Mouse (Mus musculus): ENCODE results near the gene Irf8. TPM values are rescaled to one million over a fixed set of nuclear protein-coding genes. Genes with fewer than 3 reads are reported as not detected.

Gene Irf8
- total and polyA plus RNA-seq, 3 experiments, result not detected

DNA sequence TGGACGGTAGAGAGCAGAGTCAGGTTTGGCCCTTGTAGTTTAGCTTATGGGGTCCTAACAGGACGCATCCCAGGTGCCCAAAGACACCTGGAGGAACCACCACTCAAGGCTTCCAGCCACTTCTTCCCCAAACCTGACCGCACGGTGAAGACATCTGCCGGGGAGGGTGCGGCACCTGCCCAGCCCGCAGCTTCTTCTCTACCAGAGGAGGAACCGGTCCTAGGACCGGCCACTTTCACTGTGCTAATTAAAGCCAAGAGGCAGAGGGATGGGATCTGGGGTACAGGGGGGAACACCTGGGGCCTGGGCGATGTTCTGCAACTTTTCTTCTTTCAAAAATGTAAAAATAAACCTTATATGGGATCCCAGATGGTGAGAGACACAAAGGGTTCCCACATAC lies 41.0 kb downstream of the Irf8 start:
- H3K79me2 ChIP-seq (ENCODE audit: control insufficient read depth, insufficient read depth, low read length, poor library complexity), result no peaks in the 10 kb centered on the region
- no peak overlapping the region for H3K9ac ChIP-seq (ENCODE audit: control insufficient read depth, low read depth, low read length, poor library complexity, severe bottlenecking)
- no peaks in the 10 kb centered on the region for H3K4me1 ChIP-seq (ENCODE audit: control insufficient read depth in 1 of 2, insufficient read depth in 2 of 2, low read length in 2 of 2)
- no peaks in the 10 kb centered on the region for H3K27me3 ChIP-seq (ENCODE audit: control insufficient read depth in 1 of 2, insufficient read depth in 2 of 2, low read length in 2 of 2)
- no peak overlapping the region for H3K27ac ChIP-seq (ENCODE audit: control insufficient read depth, low read depth, low read length)
- no peak for TF ChIP-seq ZC3H11A (IDR thresholded peaks at IDR 0.05; ENCODE audit: low read depth, low read length)
- no peak for TF ChIP-seq MEF2A (IDR thresholded peaks at IDR 0.05; ENCODE audit: extremely low read depth, insufficient replicate concordance, low read depth, low read length, poor library complexity, severe bottlenecking)
- TF ChIP-seq MAZ (IDR thresholded peaks at IDR 0.05; ENCODE audit: low read depth, low read length), result no peak
- TF ChIP-seq GABPA (IDR thresholded peaks at IDR 0.05; ENCODE audit: low read depth, low read length), result no peak
- no peak for TF ChIP-seq CHD1 (IDR thresholded peaks at IDR 0.05; ENCODE audit: low read depth, low read length)
- no peak for TF ChIP-seq RAD21 (IDR thresholded peaks at IDR 0.05; ENCODE audit: low read depth, low read length)
- no peak for TF ChIP-seq CHD2 (IDR thresholded peaks at IDR 0.05; ENCODE audit: low read length)
- TF ChIP-seq MAX (IDR thresholded peaks at IDR 0.05; ENCODE audit: low read length), result no peak
- TF ChIP-seq TCF12 (IDR thresholded peaks at IDR 0.05; ENCODE audit: low read depth, low read length), result no peak
- TF ChIP-seq USF1 (IDR thresholded peaks at IDR 0.05; ENCODE audit: low read depth, low read length), result no peak
- no peak overlapping the region for H3K4me3 ChIP-seq (ENCODE audit: control insufficient read depth in 1 of 2, insufficient read depth in 1 of 2, low read depth in 2 of 2, low read length in 2 of 2)
- DNase-seq (ENCODE audit: low read depth, low spot score), result no peak
- no peaks in the 10 kb centered on the region for H3K36me3 ChIP-seq (ENCODE audit: control insufficient read depth in 1 of 2, insufficient read depth in 2 of 2, low read length in 2 of 2)
- no peaks in the 10 kb centered on the region for H3K9me3 ChIP-seq (replicated peaks; ENCODE audit: insufficient read depth, low read length)

DNA sequence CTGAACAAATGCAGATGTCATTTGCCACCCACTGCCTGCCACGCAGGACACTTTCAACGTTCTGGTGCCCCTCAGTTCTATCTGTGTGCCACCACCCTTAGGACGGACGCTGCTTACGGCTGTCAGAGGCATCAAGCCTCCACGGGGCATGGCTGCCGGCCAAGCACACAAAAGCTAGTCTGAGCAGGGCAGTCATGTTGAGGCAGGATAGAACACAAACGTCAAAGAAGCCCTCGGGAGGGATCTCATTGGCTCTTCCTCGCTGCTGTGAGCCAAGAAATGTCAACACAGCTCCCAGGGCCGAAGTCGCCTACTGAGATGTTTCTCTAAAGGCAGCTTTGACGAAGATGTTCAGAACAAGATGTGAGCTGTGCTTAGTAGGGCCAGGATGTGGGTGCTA lies 41.6 kb downstream of the Irf8 start:
- H3K9me3 ChIP-seq (replicated peaks; ENCODE audit: insufficient read depth, low read length), result no peaks in the 10 kb centered on the region
- no peaks in the 10 kb centered on the region for H3K27me3 ChIP-seq (ENCODE audit: control insufficient read depth in 1 of 2, insufficient read depth in 2 of 2, low read length in 2 of 2)

DNA sequence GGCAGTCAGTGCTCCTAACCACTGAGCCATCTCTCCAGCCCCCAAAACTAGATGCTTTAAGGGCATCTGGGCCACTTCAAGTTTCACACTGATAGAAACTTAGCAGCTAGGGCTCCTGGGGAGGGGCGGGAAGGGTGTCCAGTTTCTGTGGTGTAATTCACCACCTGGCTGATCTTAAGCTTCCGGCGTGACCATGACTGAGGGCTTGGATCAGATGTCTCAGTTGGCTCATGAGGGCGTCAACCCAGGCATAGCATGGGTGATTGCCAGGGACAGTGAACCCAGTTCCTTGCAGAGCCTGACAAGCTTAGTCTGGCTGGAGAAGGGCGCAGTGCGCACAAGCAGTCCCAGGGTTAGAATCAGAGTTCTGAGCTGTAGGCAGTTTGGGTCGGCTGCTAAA lies 42.9 kb downstream of the Irf8 start:
- Histone ChIP-seq H3K4me1 (ENCODE audit: control insufficient read depth in 1 of 2, insufficient read depth in 2 of 2, low read length in 2 of 2) (no peaks in the 10 kb centered on the region), H3K27me3 (ENCODE audit: control insufficient read depth in 1 of 2, insufficient read depth in 2 of 2, low read length in 2 of 2) (no peaks in the 10 kb centered on the region), H3K36me3 (ENCODE audit: control insufficient read depth in 1 of 2, insufficient read depth in 2 of 2, low read length in 2 of 2) (no peaks in the 10 kb centered on the region), H3K9ac (ENCODE audit: control insufficient read depth, low read depth, low read length, poor library complexity, severe bottlenecking) (no peak overlapping the region), H3K4me3 (ENCODE audit: control insufficient read depth in 1 of 2, insufficient read depth in 1 of 2, low read depth in 2 of 2, low read length in 2 of 2) (no peak overlapping the region), H3K9me3 (replicated peaks; ENCODE audit: insufficient read depth, low read length) (no peaks in the 10 kb centered on the region), H3K79me2 (ENCODE audit: control insufficient read depth, insufficient read depth, low read length, poor library complexity) (no peaks in the 10 kb centered on the region), H3K27ac (ENCODE audit: control insufficient read depth, low read depth, low read length) (no peak overlapping the region)
- TF ChIP-seq MYB (IDR thresholded peaks at IDR 0.05; ENCODE audit: low read depth, low read length) (no peak), MAFK (IDR thresholded peaks at IDR 0.05; ENCODE audit: borderline replicate concordance, low read depth, low read length) (no peak), RCOR1 (IDR thresholded peaks at IDR 0.05; ENCODE audit: low read depth, low read length) (no peak), GATA1 (IDR thresholded peaks at IDR 0.05; ENCODE audit: low read depth, low read length) (no peak), CHD2 (IDR thresholded peaks at IDR 0.05; ENCODE audit: low read length) (no peak), GABPA (IDR thresholded peaks at IDR 0.05; ENCODE audit: low read depth, low read length) (no peak), MAZ (IDR thresholded peaks at IDR 0.05; ENCODE audit: low read depth, low read length) (no peak), TCF12 (IDR thresholded peaks at IDR 0.05; ENCODE audit: low read depth, low read length) (no peak), TBP (IDR thresholded peaks at IDR 0.05; ENCODE audit: low read depth, low read length) (no peak), UBTF (IDR thresholded peaks at IDR 0.05; ENCODE audit: borderline replicate concordance, insufficient read depth, low read depth, low read length) (no peak), CHD1 (IDR thresholded peaks at IDR 0.05; ENCODE audit: low read depth, low read length) (no peak), TAL1 (IDR thresholded peaks at IDR 0.05; ENCODE audit: low read length) (no peak), ZNF384 (IDR thresholded peaks at IDR 0.05; ENCODE audit: low read depth, low read length) (no peak), SIN3A (IDR thresholded peaks at IDR 0.05; ENCODE audit: low read length) (no peak), MAX (IDR thresholded peaks at IDR 0.05; ENCODE audit: low read length) (no peak), USF2 (IDR thresholded peaks at IDR 0.05; ENCODE audit: borderline replicate concordance in 1 of 2, insufficient read depth in 1 of 2, low read depth in 1 of 2, low read length in 2 of 2) (no peak)
- DNase-seq (ENCODE audit: low read depth, low spot score), result no peak

More for the DNA sequence above, 41.6 kb downstream of the Irf8 start:
- TF ChIP-seq MYB (IDR thresholded peaks at IDR 0.05; ENCODE audit: low read depth, low read length) (no peak), MAFK (IDR thresholded peaks at IDR 0.05; ENCODE audit: borderline replicate concordance, low read depth, low read length) (no peak), ZKSCAN1 (IDR thresholded peaks at IDR 0.05; ENCODE audit: low read depth, low read length) (no peak), USF2 (IDR thresholded peaks at IDR 0.05; ENCODE audit: borderline replicate concordance in 1 of 2, insufficient read depth in 1 of 2, low read depth in 1 of 2, low read length in 2 of 2) (no peak), MAZ (IDR thresholded peaks at IDR 0.05; ENCODE audit: low read depth, low read length) (no peak), MXI1 (IDR thresholded peaks at IDR 0.05; ENCODE audit: low read depth, low read length) (no peak), HCFC1 (IDR thresholded peaks at IDR 0.05; ENCODE audit: low read depth, low read length) (no peak), CHD2 (IDR thresholded peaks at IDR 0.05; ENCODE audit: low read length) (no peak), TAL1 (IDR thresholded peaks at IDR 0.05; ENCODE audit: low read length) (no peak), NELFE (IDR thresholded peaks at IDR 0.05; ENCODE audit: low read depth, low read length) (no peak)
- Histone ChIP-seq H3K4me3 (ENCODE audit: control insufficient read depth in 1 of 2, insufficient read depth in 1 of 2, low read depth in 2 of 2, low read length in 2 of 2) (no peak overlapping the region), H3K27ac (ENCODE audit: control insufficient read depth, low read depth, low read length) (no peak overlapping the region), H3K4me1 (ENCODE audit: control insufficient read depth in 1 of 2, insufficient read depth in 2 of 2, low read length in 2 of 2) (no peaks in the 10 kb centered on the region), H3K36me3 (ENCODE audit: control insufficient read depth in 1 of 2, insufficient read depth in 2 of 2, low read length in 2 of 2) (no peaks in the 10 kb centered on the region), H3K79me2 (ENCODE audit: control insufficient read depth, insufficient read depth, low read length, poor library complexity) (no peaks in the 10 kb centered on the region), H3K9ac (ENCODE audit: control insufficient read depth, low read depth, low read length, poor library complexity, severe bottlenecking) (no peak overlapping the region)
- DNase-seq (ENCODE audit: low read depth, low spot score), result no peak

Measured in MEL (cell line).